Mouse (Mus musculus) thymus, adult 2 months (tissue): ENCODE data around the gene Hipk4.

Source experiments
- CTCF ChIP-seq: fragments of 200-500 bp; IDR thresholded peaks from 2 replicates; pipeline ENCODE4 v1.5.1; 2012; ENCODE audit warnings: mild to moderate bottlenecking, control low read depth, low read length, moderate library complexity, borderline replicate concordance; ENCODE audit not compliant: control insufficient read depth, poor library complexity, insufficient read depth; ENCODE audit errors: extremely low read depth
- POLR2A ChIP-seq: fragments of 200-500 bp; IDR thresholded peaks from 2 replicates; pipeline ENCODE4 v1.6.1; 2012; ENCODE audit warnings: mild to moderate bottlenecking, low read length, control low read depth, moderate library complexity; ENCODE audit not compliant: control insufficient read depth, poor library complexity, insufficient read depth; ENCODE audit errors: extremely low read depth

- no peak for TF ChIP-seq CTCF
- TF ChIP-seq POLR2A: no peak
Measured at GRCm38 (mm10) chr7:27536618-27537017, 13.6 kb downstream of the Hipk4 start.
